Mouse (Mus musculus): Measurements from ENCODE around the gene Ubqln4.

GRCm38 (mm10) chr3:88571856-88572255 lies 18.3 kb downstream of the Ubqln4 start:
- TF ChIP-seq CTCF (IDR thresholded peaks at IDR 0.05; ENCODE audit: borderline replicate concordance, control insufficient read depth, extremely low read depth, insufficient read depth, low read length, poor library complexity) (no peak), POLR2A (IDR thresholded peaks at IDR 0.05; ENCODE audit: control insufficient read depth, extremely low read depth, insufficient read depth, low read length, poor library complexity) (no peak)

All from thymus, adult 2 months (tissue).